Mouse (Mus musculus): Measurements from ENCODE around the gene Yes1. TPM values are rescaled to one million over a fixed set of nuclear protein-coding genes. Genes with fewer than 3 reads are reported as not detected.

The Yes1 gene
- polyA plus RNA-seq, 1 experiment from 2014 or later = 42.4 TPM

DNA sequence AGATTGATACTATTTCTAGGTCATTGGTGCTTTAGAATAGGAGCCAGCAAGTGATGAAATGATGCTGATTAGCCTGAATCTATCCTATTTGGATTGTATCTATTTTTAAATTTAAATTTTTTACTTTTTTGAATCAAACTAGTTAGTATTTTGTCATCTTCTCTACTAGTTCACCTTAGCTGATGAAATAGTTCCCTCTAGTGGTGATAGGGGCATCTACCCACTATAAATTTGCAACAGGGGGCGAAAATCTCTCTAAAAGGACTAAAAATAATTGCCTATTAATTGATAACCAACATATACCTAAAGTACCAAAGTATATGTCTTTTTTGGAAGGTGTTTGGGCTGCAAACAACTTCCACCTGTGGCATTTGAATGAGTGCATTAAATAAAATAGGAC, 46.4 kb downstream of the Yes1 start:
- ATAC-seq (ENCODE audit: low read depth) = no peak
- 44% methylated on average over 1 of the region's 1 CpGs for WGBS

DNA sequence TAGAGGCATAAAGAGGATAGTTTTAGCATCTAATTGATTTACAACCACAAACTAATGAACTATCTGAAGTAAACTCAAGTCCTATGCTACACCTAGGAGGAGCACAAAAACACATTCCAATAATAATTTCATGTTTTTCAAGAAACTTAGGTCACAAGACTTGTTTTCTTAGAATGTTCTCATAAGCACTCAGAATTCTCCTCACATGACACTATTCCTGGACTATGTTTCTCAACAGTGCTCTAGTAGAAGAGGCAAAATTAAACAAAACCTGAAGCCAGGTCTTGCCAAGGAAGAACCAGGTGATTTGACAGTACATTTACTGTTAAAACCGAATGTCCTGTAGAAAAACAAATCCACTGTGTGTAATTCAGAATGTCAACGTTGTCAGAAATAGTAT, 71.5 kb downstream of the Yes1 start:
- no peak overlapping the region for H3K27ac ChIP-seq (ENCODE audit: low read length)
- H3K4me2 ChIP-seq (ENCODE audit: low read depth, low read length) = no peak overlapping the region
- H3K9me3 ChIP-seq (ENCODE audit: control insufficient read depth, low read length) = no peaks in the 10 kb centered on the region
- no peaks in the 10 kb centered on the region for H3K27me3 ChIP-seq (ENCODE audit: control insufficient read depth, insufficient read depth, low read depth, low read length)
- H3K9ac ChIP-seq (ENCODE audit: low read length) = no peak overlapping the region
- H3K4me1 ChIP-seq (replicated peaks; ENCODE audit: control insufficient read depth, insufficient read depth, low read length) = no peaks in the 10 kb centered on the region
- 45% methylated on average over 2 of the region's 2 CpGs for WGBS
- H3K4me3 ChIP-seq (ENCODE audit: low read length) = no peak overlapping the region
- no peak for ATAC-seq (ENCODE audit: low read depth)
- peaks cover 5% of the 10 kb centered on the region for H3K36me3 ChIP-seq (ENCODE audit: control insufficient read depth, insufficient read depth, low read length)

More for the DNA sequence above, 46.4 kb downstream of the Yes1 start:
- Histone ChIP-seq H3K27ac (ENCODE audit: low read length) (no peak overlapping the region), H3K9me3 (ENCODE audit: control insufficient read depth, low read length) (no peaks in the 10 kb centered on the region), H3K4me1 (replicated peaks; ENCODE audit: control insufficient read depth, insufficient read depth, low read length) (no peaks in the 10 kb centered on the region), H3K9ac (ENCODE audit: low read length) (no peak overlapping the region), H3K27me3 (ENCODE audit: control insufficient read depth, insufficient read depth, low read depth, low read length) (no peaks in the 10 kb centered on the region), H3K36me3 (ENCODE audit: control insufficient read depth, insufficient read depth, low read length) (peaks cover 14% of the 10 kb centered on the region), H3K4me2 (ENCODE audit: low read depth, low read length) (no peak overlapping the region), H3K4me3 (ENCODE audit: low read length) (no peak overlapping the region)

- WGBS = 48% methylated on average over 2 of the region's 2 CpGs
These were observed 82.4 kb downstream of the Yes1 start for GRCm38 (mm10) chr5:32693411-32693810.

GRCm38 (mm10) chr5:32697208-32697867, 86.4 kb downstream of the Yes1 start:
- Histone ChIP-seq H3K36me3 (ENCODE audit: control insufficient read depth, insufficient read depth, low read length) (no peaks in the 10 kb centered on the region), H3K4me2 (ENCODE audit: low read depth, low read length) (no peak overlapping the region), H3K27me3 (ENCODE audit: control insufficient read depth, insufficient read depth, low read depth, low read length) (no peaks in the 10 kb centered on the region), H3K4me1 (replicated peaks; ENCODE audit: control insufficient read depth, insufficient read depth, low read length) (no peaks in the 10 kb centered on the region), H3K27ac (ENCODE audit: low read length) (no peak overlapping the region), H3K4me3 (ENCODE audit: low read length) (no peak overlapping the region), H3K9me3 (ENCODE audit: control insufficient read depth, low read length) (no peaks in the 10 kb centered on the region), H3K9ac (ENCODE audit: low read length) (no peak overlapping the region)
- ATAC-seq (ENCODE audit: low read depth) = no peak
- 59% methylated on average over 5 of the region's 5 CpGs for WGBS

More at GRCm38 (mm10) chr5:32693411-32693810, 82.4 kb downstream of the Yes1 start:
- no peak for ATAC-seq (ENCODE audit: low read depth)
- Histone ChIP-seq H3K27me3 (ENCODE audit: control insufficient read depth, insufficient read depth, low read depth, low read length) (no peaks in the 10 kb centered on the region), H3K9ac (ENCODE audit: low read length) (no peak overlapping the region), H3K4me2 (ENCODE audit: low read depth, low read length) (no peak overlapping the region), H3K9me3 (ENCODE audit: control insufficient read depth, low read length) (no peaks in the 10 kb centered on the region), H3K36me3 (ENCODE audit: control insufficient read depth, insufficient read depth, low read length) (no peaks in the 10 kb centered on the region), H3K4me3 (ENCODE audit: low read length) (no peak overlapping the region), H3K27ac (ENCODE audit: low read length) (no peak overlapping the region), H3K4me1 (replicated peaks; ENCODE audit: control insufficient read depth, insufficient read depth, low read length) (no peaks in the 10 kb centered on the region)

DNA sequence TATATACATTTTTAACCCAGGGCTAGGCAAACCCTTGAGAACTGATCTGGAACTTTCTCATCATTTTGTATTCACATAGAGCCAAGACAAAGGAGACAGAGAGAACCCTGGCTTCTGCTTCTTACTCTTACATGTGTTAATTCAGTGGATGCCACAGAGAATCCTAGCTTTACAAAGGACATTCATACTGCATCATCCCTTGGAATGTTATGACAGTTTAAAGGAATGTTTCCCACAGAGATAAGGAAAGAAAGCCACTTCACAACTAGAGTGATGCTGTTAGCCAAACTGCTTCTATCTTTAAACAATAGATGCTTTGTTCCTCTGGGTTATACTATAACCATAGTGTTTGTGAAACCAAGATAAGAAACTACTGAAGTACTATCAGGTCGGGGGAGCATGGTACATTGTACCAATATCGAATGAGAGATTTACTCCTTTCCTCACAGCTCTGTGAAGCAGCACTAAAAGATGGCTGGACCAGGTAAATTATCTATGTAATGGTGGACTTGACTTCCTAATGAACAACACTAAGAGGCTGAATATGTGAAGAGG, 95.3 kb downstream of the Yes1 start:
- Histone ChIP-seq H3K36me3 (ENCODE audit: control insufficient read depth, insufficient read depth, low read length) (no peaks in the 10 kb centered on the region), H3K4me2 (ENCODE audit: low read depth, low read length) (no peak overlapping the region), H3K9ac (ENCODE audit: low read length) (no peak overlapping the region), H3K4me3 (ENCODE audit: low read length) (no peak overlapping the region), H3K9me3 (ENCODE audit: control insufficient read depth, low read length) (no peaks in the 10 kb centered on the region), H3K27me3 (ENCODE audit: control insufficient read depth, insufficient read depth, low read depth, low read length) (no peaks in the 10 kb centered on the region), H3K27ac (ENCODE audit: low read length) (no peak overlapping the region), H3K4me1 (replicated peaks; ENCODE audit: control insufficient read depth, insufficient read depth, low read length) (no peaks in the 10 kb centered on the region)
- WGBS = 50% methylated on average over 2 of the region's 2 CpGs
- no peak for ATAC-seq (ENCODE audit: low read depth)

DNA sequence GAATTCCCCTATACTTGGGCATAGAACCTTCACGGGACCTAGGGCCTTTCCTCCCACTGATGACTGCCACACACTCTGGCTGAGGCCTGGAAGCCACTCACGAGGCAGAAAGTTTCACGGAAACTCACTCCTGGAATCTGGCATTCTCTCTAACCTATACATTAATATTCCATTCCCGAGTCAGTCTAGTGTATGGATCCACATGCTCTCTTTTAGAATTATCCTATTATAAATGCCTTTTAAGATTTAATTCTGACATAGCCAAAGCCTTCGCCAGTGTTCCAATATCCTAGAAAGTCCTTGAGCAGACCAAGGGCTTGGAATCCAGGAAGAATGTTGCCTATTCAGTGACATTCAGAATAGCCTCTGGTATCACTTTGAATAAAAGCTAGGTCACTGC, 100.5 kb downstream of the Yes1 start:
- 69% methylated on average over 5 of the region's 5 CpGs for WGBS

DNA sequence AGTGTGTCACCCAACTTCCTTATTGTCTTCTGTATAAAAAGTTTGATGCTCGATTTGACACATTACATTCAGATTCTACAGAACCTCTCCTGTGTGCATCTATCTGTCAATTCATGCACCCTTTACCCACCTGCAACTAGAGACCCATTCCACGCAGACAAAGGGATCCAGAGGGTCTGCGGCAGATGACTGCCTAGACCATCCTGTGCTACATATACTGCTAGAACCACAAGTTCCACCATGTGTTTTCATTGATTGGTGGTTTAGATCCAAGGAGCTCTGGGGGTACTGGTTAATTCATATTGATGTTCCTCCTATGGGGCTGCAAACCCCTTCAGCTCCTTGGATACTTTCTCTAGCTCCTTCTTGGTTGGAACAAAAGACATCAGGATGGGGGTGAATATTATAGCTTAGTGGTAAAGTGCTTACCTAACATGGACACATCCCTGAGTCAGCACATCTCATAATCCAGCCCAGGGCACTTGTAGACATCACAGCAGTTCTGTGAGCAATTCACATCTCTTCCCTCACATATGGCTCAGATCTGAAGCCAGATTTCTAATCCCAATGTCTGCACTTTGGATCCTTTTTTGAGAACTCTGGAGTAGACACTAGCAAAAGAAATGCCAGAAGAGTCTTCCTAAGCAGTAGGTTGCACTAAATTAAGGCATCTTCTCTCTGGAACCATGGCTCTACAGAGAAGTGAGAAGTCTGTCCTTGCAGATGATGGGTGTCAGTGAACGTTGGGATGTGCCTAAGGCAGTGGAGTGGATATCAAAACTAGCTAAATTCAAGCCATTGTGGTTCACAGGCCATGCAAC, 101.5 kb downstream of the Yes1 start:
- no peak overlapping the region for H3K4me3 ChIP-seq (ENCODE audit: low read length)

More for the DNA sequence above, 100.5 kb downstream of the Yes1 start:
- no peaks in the 10 kb centered on the region for H3K27me3 ChIP-seq (ENCODE audit: control insufficient read depth, insufficient read depth, low read depth, low read length)
- no peaks in the 10 kb centered on the region for H3K9me3 ChIP-seq (ENCODE audit: control insufficient read depth, low read length)
- no peak overlapping the region for H3K27ac ChIP-seq (ENCODE audit: low read length)
- H3K4me2 ChIP-seq (ENCODE audit: low read depth, low read length) = no peak overlapping the region
- H3K4me1 ChIP-seq (replicated peaks; ENCODE audit: control insufficient read depth, insufficient read depth, low read length) = peaks cover 3% of the 10 kb centered on the region; the same call in 1 of the 2 replicates
- no peak overlapping the region for H3K4me3 ChIP-seq (ENCODE audit: low read length)
- no peak for ATAC-seq (ENCODE audit: low read depth)
- no peak overlapping the region for H3K9ac ChIP-seq (ENCODE audit: low read length)
- H3K36me3 ChIP-seq (ENCODE audit: control insufficient read depth, insufficient read depth, low read length) = no peaks in the 10 kb centered on the region

DNA sequence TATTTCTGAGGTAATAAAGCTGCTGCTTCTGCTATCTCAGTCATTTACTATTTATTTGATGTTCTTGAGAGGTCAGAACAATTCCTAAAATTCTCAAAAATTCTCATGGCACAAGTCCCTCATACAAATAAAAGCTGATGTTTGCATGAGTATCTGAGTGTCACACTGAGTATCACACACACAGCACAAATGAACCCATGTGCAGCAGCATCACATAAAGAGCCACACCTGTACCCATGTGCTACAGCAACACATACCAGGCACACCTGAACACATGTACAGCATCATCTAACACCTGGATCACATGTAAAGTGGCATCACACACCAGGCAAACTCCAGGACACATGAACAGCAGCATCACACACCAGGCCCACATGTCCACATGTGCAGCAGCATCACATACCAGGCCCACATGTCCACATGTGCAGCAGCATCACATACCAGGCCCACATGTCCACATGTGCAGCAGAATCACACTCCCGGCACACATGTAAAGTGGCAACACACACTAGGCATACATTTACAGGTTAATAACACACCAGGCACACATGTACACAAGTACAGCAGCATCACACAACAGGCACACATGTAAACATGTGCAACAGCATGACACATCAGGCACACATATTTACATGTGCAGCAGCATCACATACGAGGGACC, 102.2 kb downstream of the Yes1 start:
- Histone ChIP-seq H3K4me2 (ENCODE audit: low read depth, low read length) (peak overlapping the region; percentile 75), H3K27me3 (ENCODE audit: control insufficient read depth, insufficient read depth, low read depth, low read length) (no peaks in the 10 kb centered on the region), H3K36me3 (ENCODE audit: control insufficient read depth, insufficient read depth, low read length) (no peaks in the 10 kb centered on the region), H3K27ac (ENCODE audit: low read length) (peak overlapping the region; percentile 96), H3K9ac (ENCODE audit: low read length) (peak overlapping the region; percentile 78), H3K4me1 (replicated peaks; ENCODE audit: control insufficient read depth, insufficient read depth, low read length) (peaks cover 3% of the 10 kb centered on the region; the same call in 1 of the 2 replicates), H3K9me3 (ENCODE audit: control insufficient read depth, low read length) (no peaks in the 10 kb centered on the region), H3K4me3 (ENCODE audit: low read length) (peak overlapping the region; percentile 72)
- ATAC-seq (ENCODE audit: low read depth) = peak; percentile 1
- 31% methylated on average over 2 of the region's 2 CpGs for WGBS

More for the DNA sequence above, 101.5 kb downstream of the Yes1 start:
- Histone ChIP-seq H3K4me2 (ENCODE audit: low read depth, low read length) (no peak overlapping the region), H3K4me1 (replicated peaks; ENCODE audit: control insufficient read depth, insufficient read depth, low read length) (peaks cover 3% of the 10 kb centered on the region; the same call in 1 of the 2 replicates), H3K9ac (ENCODE audit: low read length) (no peak overlapping the region), H3K27me3 (ENCODE audit: control insufficient read depth, insufficient read depth, low read depth, low read length) (no peaks in the 10 kb centered on the region), H3K27ac (ENCODE audit: low read length) (no peak overlapping the region), H3K9me3 (ENCODE audit: control insufficient read depth, low read length) (no peaks in the 10 kb centered on the region), H3K36me3 (ENCODE audit: control insufficient read depth, insufficient read depth, low read length) (no peaks in the 10 kb centered on the region)
- 66% methylated on average over 4 of the region's 4 CpGs for WGBS
- no peak for ATAC-seq (ENCODE audit: low read depth)
